Mouse (Mus musculus): ENCODE results near the gene Mpz. TPM values are rescaled to one million over a fixed set of nuclear protein-coding genes. Genes with fewer than 3 reads are reported as not detected.
A peak's percentile ranks its signal among the peaks of the same experiment; 100 is the strongest.

Mpz gene
- total RNA-seq, 2 experiments from 2014 or later = 24.7 to 27.7 TPM

DNA sequence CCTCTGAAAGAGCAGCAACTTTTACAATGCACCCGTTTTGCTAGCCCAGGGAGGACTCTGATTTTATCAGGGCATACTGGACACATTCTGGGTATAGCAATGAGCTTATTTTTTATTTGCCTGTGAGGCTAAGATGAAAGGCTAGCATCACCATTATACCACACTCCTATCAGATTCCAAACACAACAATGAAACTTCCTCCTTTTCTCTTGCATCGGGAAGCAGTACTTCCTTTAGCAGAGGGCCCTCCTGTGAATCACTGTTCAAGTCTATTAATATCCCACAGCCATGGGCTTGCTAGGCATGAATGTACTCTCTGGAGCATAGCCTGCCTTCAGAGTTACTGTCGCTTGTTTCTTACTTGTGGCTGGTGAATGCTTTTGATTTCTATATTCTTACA lies 20.6 kb downstream of the Mpz start:
- no peak for DNase-seq
- no peak for TF ChIP-seq CTCF (IDR thresholded peaks at IDR 0.05)
- intact Hi-C loops (cut with DNase I) = no loop called here
- no peak overlapping the region for H3K4me3 ChIP-seq
- peak overlapping the region; percentile 75 for H3K27ac ChIP-seq

DNA sequence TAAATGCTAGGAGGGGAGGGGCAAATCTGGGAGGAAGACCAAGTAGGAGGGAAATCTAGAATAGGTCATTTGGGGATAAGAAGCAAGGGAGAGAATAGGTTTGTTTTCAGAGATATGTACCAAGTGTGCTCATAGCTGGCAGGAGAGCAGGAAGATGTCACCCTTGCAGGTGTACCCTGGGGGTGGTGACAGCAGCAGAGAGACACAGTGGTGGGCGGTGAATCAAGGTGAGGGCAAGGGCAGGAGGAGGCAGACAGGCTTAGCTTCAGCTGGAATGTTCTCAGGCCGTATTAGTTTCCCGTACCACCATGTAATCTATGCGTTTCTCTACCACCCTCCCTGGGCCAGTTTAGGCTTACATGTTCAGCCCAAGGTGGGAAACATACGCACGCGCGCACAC lies 22.3 kb downstream of the Mpz start:
- Histone ChIP-seq H3K27ac (peak overlapping the region; percentile 75; the same call in 1 of the 2 replicates), H3K4me3 (no peak overlapping the region)
- intact Hi-C loops (cut with DNase I) = no loop called here
- no peak for DNase-seq
- TF ChIP-seq CTCF (IDR thresholded peaks at IDR 0.05) = no peak

- H3K27ac ChIP-seq = no peak overlapping the region
- TF ChIP-seq CTCF (IDR thresholded peaks at IDR 0.05) = no peak
- no peak for DNase-seq
- no peak overlapping the region for H3K4me3 ChIP-seq
- intact Hi-C loops (cut with DNase I) = no loop called here
Measured at GRCm38 (mm10) chr1:171179487-171180171, 29.1 kb downstream of the Mpz start.

DNA sequence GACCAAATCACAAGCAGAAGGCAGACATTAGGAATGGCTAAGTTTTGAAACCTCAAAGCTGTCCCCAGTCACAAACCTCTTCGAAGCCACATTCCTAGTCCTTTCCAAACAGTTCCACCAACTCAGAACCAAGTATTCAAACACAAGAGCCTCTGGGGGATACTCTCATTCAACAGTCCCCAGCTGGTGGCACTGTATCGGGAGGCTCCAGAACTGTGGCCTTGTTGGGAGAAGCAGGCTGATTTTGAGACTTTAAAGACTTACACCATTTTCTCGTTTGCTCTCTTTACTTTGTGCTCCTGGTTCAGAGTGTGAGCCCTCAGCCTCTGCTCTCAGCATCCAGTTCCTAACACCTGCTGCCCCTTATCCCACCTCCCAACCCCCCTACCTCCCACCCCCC lies 32.5 kb downstream of the Mpz start:
- Histone ChIP-seq H3K4me3 (no peak overlapping the region), H3K27ac (peak overlapping the region; percentile 86)
- DNase-seq = no peak
- intact Hi-C loops (cut with DNase I) = no loop called here
- no peak for TF ChIP-seq CTCF (IDR thresholded peaks at IDR 0.05)

- no peak for TF ChIP-seq CTCF (IDR thresholded peaks at IDR 0.05)
- intact Hi-C loops (cut with DNase I) = no loop called here
- Histone ChIP-seq H3K27ac (peak overlapping the region; percentile 86), H3K4me3 (peak overlapping the region; percentile 40)
- DNase-seq = peak; percentile 68
Measured at GRCm38 (mm10) chr1:171183620-171184019, 33.1 kb downstream of the Mpz start.

- intact Hi-C loops (cut with DNase I) = no loop called here
- TF ChIP-seq CTCF (IDR thresholded peaks at IDR 0.05) = peak; percentile 43
- Histone ChIP-seq H3K4me3 (peak overlapping the region; percentile 40; the same call in 1 of the 2 replicates), H3K27ac (peak overlapping the region; percentile 86)
- peak; percentile 58 for DNase-seq
Measured at GRCm38 (mm10) chr1:171184314-171184713, 33.8 kb downstream of the Mpz start.

DNA sequence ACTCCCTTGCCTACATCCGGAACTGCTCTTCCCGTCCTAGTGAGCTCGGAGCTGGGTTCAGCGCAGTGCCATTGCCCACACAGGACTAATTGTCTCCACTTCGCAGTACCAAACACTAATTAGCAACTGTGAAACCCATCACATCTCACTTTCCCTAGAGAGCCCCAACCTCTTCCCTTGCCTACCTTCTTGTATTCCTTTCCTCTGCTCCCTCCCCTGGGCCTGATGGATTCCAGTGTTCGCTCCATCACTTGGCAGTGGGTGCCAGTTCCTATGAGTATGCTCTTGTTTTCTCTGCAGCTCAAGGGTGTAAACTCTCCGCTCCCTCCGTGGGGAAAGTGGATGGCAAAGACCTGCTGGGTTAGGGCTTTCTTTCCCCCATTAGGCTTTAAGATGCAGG lies 35.1 kb downstream of the Mpz start:
- DNase-seq = no peak
- Histone ChIP-seq H3K27ac (peak overlapping the region; percentile 86), H3K4me3 (no peak overlapping the region)
- intact Hi-C loops (cut with DNase I) = no loop called here
- TF ChIP-seq CTCF (IDR thresholded peaks at IDR 0.05) = no peak

DNA sequence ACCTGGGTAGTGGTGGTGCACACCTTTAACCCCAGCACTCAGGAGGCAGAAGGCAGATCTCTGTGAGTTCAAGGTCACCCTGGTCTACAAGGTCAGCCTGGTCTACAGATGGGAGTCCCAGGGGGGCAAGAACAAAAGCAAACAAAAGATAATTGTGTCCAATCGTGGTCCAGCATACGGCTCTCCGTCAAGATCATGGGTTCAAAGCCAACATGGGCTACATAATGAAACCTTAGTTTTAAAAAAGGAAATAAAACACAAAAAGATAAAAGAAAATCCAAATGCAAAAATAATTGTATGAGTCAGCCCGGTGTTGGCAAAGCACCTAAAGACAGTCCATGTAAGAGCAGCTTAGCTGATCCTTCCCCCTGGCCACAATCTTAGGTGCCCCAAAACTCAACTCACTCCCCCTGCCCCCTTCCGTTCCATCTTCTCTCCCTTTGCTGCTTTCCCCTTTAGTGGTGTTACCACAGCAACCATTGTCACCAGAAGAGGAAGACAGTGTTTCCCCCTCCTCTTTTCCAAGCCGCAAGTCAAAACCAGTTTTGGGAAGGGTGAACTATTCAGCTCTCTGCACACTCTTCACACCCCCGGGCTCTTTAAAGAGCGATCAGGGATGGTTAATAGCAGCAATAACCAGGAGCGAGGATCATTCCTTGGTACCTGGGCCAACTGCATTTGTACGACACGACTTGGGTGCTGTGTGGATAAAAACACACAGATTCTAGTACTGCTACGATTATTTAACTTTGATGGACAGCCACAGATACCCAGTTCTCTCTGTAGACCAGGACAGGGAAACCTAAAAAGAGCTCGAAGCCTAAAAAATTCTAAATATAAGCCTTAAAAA lies 37.6 kb downstream of the Mpz start:
- Histone ChIP-seq H3K27ac (peak overlapping the region; percentile 76), H3K4me3 (no peak overlapping the region)
- TF ChIP-seq CTCF (IDR thresholded peaks at IDR 0.05) = no peak
- DNase-seq = no peak
- intact Hi-C loops (cut with DNase I) = no loop called here

DNA sequence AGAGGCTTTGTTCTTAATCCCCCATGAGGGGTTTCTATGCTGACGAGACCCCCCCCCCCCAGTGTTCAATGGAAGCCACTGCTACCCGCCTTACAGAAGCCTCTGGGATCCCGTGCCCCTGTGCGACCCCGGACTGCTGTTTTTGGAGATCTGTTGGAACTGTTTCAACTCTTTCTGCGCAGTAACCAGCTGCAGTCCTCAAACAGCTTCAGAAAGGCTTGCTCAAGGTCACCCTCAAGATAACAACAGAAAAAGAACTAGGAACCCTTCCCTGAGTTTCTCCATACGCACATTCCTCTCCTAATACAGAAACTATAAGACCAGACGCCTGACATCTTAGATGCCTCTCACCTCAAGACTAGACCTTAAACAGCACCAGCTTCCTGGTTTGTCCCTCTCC lies 38.5 kb downstream of the Mpz start:
- intact Hi-C loops (cut with DNase I) = no loop called here
- no peak for TF ChIP-seq CTCF (IDR thresholded peaks at IDR 0.05)
- peak overlapping the region; percentile 21; the same call in 1 of the 2 replicates for H3K4me3 ChIP-seq
- peak overlapping the region; percentile 76 for H3K27ac ChIP-seq
- DNase-seq = no peak

DNA sequence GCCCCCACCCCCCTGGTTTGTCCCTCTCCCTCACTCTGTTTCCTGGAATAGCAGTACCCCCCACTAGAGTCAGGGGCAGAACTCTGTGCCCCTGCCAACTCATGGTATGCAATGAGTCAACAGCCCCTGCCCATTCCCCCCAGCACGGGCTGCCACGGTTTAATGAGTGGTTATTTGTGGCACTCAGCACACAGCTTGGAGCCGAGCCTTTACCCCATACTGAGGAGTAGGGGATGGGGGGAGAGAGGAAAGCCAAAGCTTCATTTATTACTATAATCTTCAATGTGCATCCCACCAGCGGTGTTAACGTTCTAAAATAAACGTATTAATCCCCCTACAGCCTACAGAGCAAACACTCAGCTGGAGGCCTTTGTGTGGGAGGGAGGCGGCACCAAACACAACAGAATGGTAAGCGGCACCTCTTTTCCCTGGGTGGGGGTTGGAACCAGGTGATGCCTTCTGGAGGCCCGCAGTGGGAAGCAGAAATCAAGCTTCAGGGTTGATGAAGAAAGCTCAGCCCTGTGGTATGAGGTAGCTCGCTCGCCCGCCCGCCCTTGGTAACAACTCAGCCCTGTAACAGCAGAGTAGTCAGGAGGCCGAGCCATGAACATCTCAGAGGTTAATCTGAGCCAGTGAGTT lies 39.1 kb downstream of the Mpz start:
- Histone ChIP-seq H3K27ac (peak overlapping the region; percentile 76), H3K4me3 (peak overlapping the region; percentile 21; the same call in 1 of the 2 replicates)
- intact Hi-C loops (cut with DNase I) = no loop called here
- DNase-seq = no peak
- TF ChIP-seq CTCF (IDR thresholded peaks at IDR 0.05) = no peak

DNA sequence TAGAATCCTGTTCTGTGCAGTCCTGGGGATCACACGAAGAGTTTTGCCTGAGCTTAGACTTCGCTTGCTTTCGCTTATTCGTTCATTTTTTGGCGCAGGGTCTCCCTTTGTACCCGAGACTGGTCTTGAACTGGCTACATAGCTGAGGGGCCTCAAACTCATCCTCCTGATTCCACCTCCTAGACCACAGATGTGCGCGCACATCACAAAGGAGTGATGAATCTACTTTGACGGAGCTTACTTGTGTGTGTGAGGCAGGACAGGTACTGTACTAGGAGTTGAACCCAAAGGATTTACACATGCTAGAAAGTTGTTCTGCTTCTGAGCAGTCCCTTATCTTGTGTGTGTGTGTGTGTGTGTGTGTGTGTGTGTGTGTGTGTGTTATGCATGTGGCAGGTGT lies 40.3 kb downstream of the Mpz start:
- intact Hi-C loops (cut with DNase I) = no loop called here
- Histone ChIP-seq H3K27ac (no peak overlapping the region), H3K4me3 (no peak overlapping the region)
- TF ChIP-seq CTCF (IDR thresholded peaks at IDR 0.05) = no peak
- no peak for DNase-seq

DNA sequence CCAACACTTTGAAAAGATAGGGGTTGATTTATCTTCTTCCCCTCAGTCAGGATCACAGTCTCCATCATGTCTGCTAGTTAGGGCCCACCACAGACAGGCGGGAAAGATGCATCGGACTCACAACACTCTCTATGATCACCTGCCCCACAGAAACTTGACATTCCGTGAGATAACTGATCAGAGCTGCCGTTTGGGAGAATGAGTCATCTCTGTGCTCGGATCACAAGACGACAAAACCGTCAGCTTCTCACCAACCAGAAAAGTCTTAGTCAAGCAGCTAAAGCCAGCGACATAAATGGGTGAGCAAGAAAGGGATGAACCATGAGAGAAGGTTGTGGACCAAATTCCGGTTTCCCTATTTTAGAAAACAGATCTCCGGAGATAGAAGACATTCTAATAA lies 41.8 kb downstream of the Mpz start:
- intact Hi-C loops (cut with DNase I) = no loop called here
- peak overlapping the region; percentile 71 for H3K27ac ChIP-seq
- DNase-seq = no peak
- peak overlapping the region; percentile 90 for H3K4me3 ChIP-seq
- no peak for TF ChIP-seq CTCF (IDR thresholded peaks at IDR 0.05)
